Mouse (Mus musculus) limb, embryonic 15.5 days (tissue): ENCODE measurements around the gene Braf. TPM values are rescaled to one million over a fixed set of nuclear protein-coding genes. Genes with fewer than 3 reads are reported as not detected.

Experiments
- polyA plus RNA-seq: library from polyadenylated mRNA; unstranded; fragments of >200 nt; fragmentation: Nextera tagmentation; extraction: Ambion mirVana; gene quantifications from 2 replicates; pipeline ENCODE4 v1.2.1, GENCODE M21; 2015

The Braf gene
- polyA plus RNA-seq, 1 experiment from 2014 or later = 16.5 TPM

Other genes starting within 250 kb of the Braf start
- 16.6 and 21.7 TPM in 2 replicates for gene Dennd2a, start 167.6 kb downstream of the Braf start, polyA plus RNA-seq
- 36.6 and 48.3 TPM in 2 replicates for gene Adck2, start 151.6 kb downstream of the Braf start, polyA plus RNA-seq
- gene Gm42420, start 139.7 kb downstream of the Braf start, polyA plus RNA-seq = 1.6 and 3.1 TPM in 2 replicates
- 272 and 308 TPM in 2 replicates for gene Ndufb2, start 132.9 kb downstream of the Braf start, polyA plus RNA-seq
- gene Mrps33, start 85.5 kb upstream of the Braf start, polyA plus RNA-seq = 139 and 166 TPM in 2 replicates
- gene Tmem178b, start 147.8 kb upstream of the Braf start, polyA plus RNA-seq = 0.61 and 0.63 TPM in 2 replicates